Mouse (Mus musculus) E14TG2a.4 (cell line): ENCODE results near the gene Cnp.

Experiments used
- CTCF ChIP-seq: conservative IDR thresholded peaks from 2 replicates; pipeline ENCODE4 v1.5.1; 2014; ENCODE audit warnings: low read length
- NANOG ChIP-seq: IDR thresholded peaks from 2 replicates; pipeline ENCODE4 v1.6.1; 2014; ENCODE audit warnings: borderline replicate concordance, low read length, mixed read lengths

GRCm38 (mm10) chr11:100564297-100564696 is 10.4 kb upstream of the Cnp start:
- TF ChIP-seq CTCF (no peak), NANOG (no peak)
